Mouse (Mus musculus): Measurements from ENCODE around the gene Ankrd33b. TPM values are rescaled to one million over a fixed set of nuclear protein-coding genes. Genes with fewer than 3 reads are reported as not detected.

Ankrd33b gene
- total and polyA plus RNA-seq, 3 experiments, result 50.0 to 69.6 (median 60.3) TPM

- in situ Hi-C loops (cut with MboI; ENCODE audit: low pct_ligation_motif_present, low pct_unique_long_range_greater_than_20kb, low sequenced_read_pairs), result no loop called here
Measured at GRCm38 (mm10) chr15:31397379-31397778, 29.9 kb upstream of the Ankrd33b start.

GRCm38 (mm10) chr15:31396755-31397154 is 29.2 kb upstream of the Ankrd33b start:
- TF ChIP-seq SIN3A (IDR thresholded peaks at IDR 0.05; ENCODE audit: low read length) (no peak), HCFC1 (IDR thresholded peaks at IDR 0.05; ENCODE audit: low read depth, low read length) (no peak), USF2 (conservative IDR thresholded peaks at IDR 0.05; ENCODE audit: low read depth, low read length) (no peak), MAZ (IDR thresholded peaks at IDR 0.05; ENCODE audit: low read depth, low read length) (no peak), JUN (IDR thresholded peaks at IDR 0.05; ENCODE audit: insufficient read depth, low read depth, low read length) (no peak), POLR2A (IDR thresholded peaks at IDR 0.05; ENCODE audit: low read depth, low read length) (no peak), SMC3 (IDR thresholded peaks at IDR 0.05; ENCODE audit: low read depth, low read length) (no peak), CTCF (conservative IDR thresholded peaks at IDR 0.05 in 1 of 2, IDR thresholded peaks at IDR 0.05 in 1 of 2; ENCODE audit: low read depth in 2 of 2, low read length in 2 of 2) (no peak), MXI1 (IDR thresholded peaks at IDR 0.05; ENCODE audit: low read depth, low read length) (no peak), MYC (IDR thresholded peaks at IDR 0.05; ENCODE audit: low read depth, low read length) (no peak), ZNF384 (IDR thresholded peaks at IDR 0.05; ENCODE audit: low read depth, low read length) (no peak), RAD21 (IDR thresholded peaks at IDR 0.05; ENCODE audit: low read depth, low read length) (no peak)
- no peaks in the 10 kb centered on the region for H3K27me3 ChIP-seq (replicated peaks)
- in situ Hi-C loops (cut with MboI; ENCODE audit: low pct_ligation_motif_present, low pct_unique_long_range_greater_than_20kb, low sequenced_read_pairs) (no loop called here), dilution Hi-C loops (cut with MboI; ENCODE audit: extremely low pct_ligation_motif_present, extremely low pct_unique_long_range_greater_than_20kb, low sequenced_read_pairs) (no loop called here)
- peaks cover 0 to 11% of the 10 kb centered on the region in 2 experiments; a peak in 2 of 4 replicates for H3K4me1 ChIP-seq (ENCODE audit: control insufficient read depth in 1 of 2, insufficient read depth in 2 of 2)
- H3K79me2 ChIP-seq (replicated peaks; ENCODE audit: control insufficient read depth, extremely low read depth, insufficient read depth, poor library complexity, severe bottlenecking), result no peaks in the 10 kb centered on the region
- H3K9ac ChIP-seq (ENCODE audit: insufficient read depth, low read depth), result no peak overlapping the region
- no peak overlapping the region for H3K27ac ChIP-seq (ENCODE audit: insufficient read depth, low read depth)
- H3K4me2 ChIP-seq (ENCODE audit: insufficient read depth, low read depth, poor library complexity, severe bottlenecking), result no peak overlapping the region
- H3K36me3 ChIP-seq (replicated peaks in 1 of 2; ENCODE audit: control insufficient read depth in 1 of 2, insufficient read depth in 1 of 2, low read length in 1 of 2), result no peaks in the 10 kb centered on the region
- peaks cover 24% of the 10 kb centered on the region for H3K9me3 ChIP-seq (replicated peaks; ENCODE audit: low read length)
- no peak for DNase-seq (ENCODE audit: extremely low read depth)
- no peak overlapping the region for H3K4me3 ChIP-seq (replicated peaks in 1 of 3; ENCODE audit: low read depth in 2 of 3, low read length in 2 of 3, poor library complexity in 1 of 3)

More at GRCm38 (mm10) chr15:31397379-31397778, 29.9 kb upstream of the Ankrd33b start:
- Histone ChIP-seq H3K9me3 (replicated peaks; ENCODE audit: low read length) (peaks cover 24% of the 10 kb centered on the region), H3K27me3 (replicated peaks) (no peaks in the 10 kb centered on the region), H3K27ac (ENCODE audit: insufficient read depth, low read depth) (no peak overlapping the region), H3K4me1 (ENCODE audit: control insufficient read depth in 1 of 2, insufficient read depth in 2 of 2) (peaks cover 0 to 12% of the 10 kb centered on the region in 2 experiments; a peak in 2 of 4 replicates), H3K4me3 (replicated peaks in 1 of 3; ENCODE audit: low read depth in 2 of 3, low read length in 2 of 3, poor library complexity in 1 of 3) (no peak overlapping the region), H3K4me2 (ENCODE audit: insufficient read depth, low read depth, poor library complexity, severe bottlenecking) (no peak overlapping the region), H3K9ac (ENCODE audit: insufficient read depth, low read depth) (no peak overlapping the region), H3K79me2 (replicated peaks; ENCODE audit: control insufficient read depth, extremely low read depth, insufficient read depth, poor library complexity, severe bottlenecking) (no peaks in the 10 kb centered on the region), H3K36me3 (replicated peaks in 1 of 2; ENCODE audit: control insufficient read depth in 1 of 2, insufficient read depth in 1 of 2, low read length in 1 of 2) (no peaks in the 10 kb centered on the region)
- no peak for DNase-seq (ENCODE audit: extremely low read depth)
- dilution Hi-C loops (cut with MboI; ENCODE audit: extremely low pct_ligation_motif_present, extremely low pct_unique_long_range_greater_than_20kb, low sequenced_read_pairs), result no loop called here
- TF ChIP-seq TCF12 (IDR thresholded peaks at IDR 0.05; ENCODE audit: low read depth, low read length) (no peak), ZNF384 (IDR thresholded peaks at IDR 0.05; ENCODE audit: low read depth, low read length) (no peak), CHD2 (IDR thresholded peaks at IDR 0.05; ENCODE audit: low read length) (no peak), UBTF (IDR thresholded peaks at IDR 0.05; ENCODE audit: low read depth, low read length) (no peak), MAFK (IDR thresholded peaks at IDR 0.05; ENCODE audit: insufficient replicate concordance, low read length) (no peak), HCFC1 (IDR thresholded peaks at IDR 0.05; ENCODE audit: low read depth, low read length) (no peak), IRF4 (IDR thresholded peaks at IDR 0.05; ENCODE audit: low read depth, low read length) (no peak), RAD21 (IDR thresholded peaks at IDR 0.05; ENCODE audit: low read depth, low read length) (no peak; the same call in 1 of the 2 replicates), JUN (IDR thresholded peaks at IDR 0.05; ENCODE audit: insufficient read depth, low read depth, low read length) (no peak), E2F4 (IDR thresholded peaks at IDR 0.05; ENCODE audit: insufficient replicate concordance, low read depth, low read length) (no peak), KAT2A (IDR thresholded peaks at IDR 0.05; ENCODE audit: insufficient replicate concordance, low read length) (no peak), TBP (conservative IDR thresholded peaks at IDR 0.05; ENCODE audit: low read depth, low read length) (no peak), MAZ (IDR thresholded peaks at IDR 0.05; ENCODE audit: low read depth, low read length) (no peak), MEF2A (IDR thresholded peaks at IDR 0.05; ENCODE audit: borderline replicate concordance, low read depth, low read length) (no peak), BHLHE40 (IDR thresholded peaks at IDR 0.05; ENCODE audit: low read depth, low read length) (no peak), NRF1 (IDR thresholded peaks at IDR 0.05; ENCODE audit: low read depth, low read length) (no peak), EP300 (IDR thresholded peaks at IDR 0.05; ENCODE audit: low read length) (no peak)
